Mouse (Mus musculus): Measurements from ENCODE around the gene Traf7. TPM values are rescaled to one million over a fixed set of nuclear protein-coding genes. Genes with fewer than 3 reads are reported as not detected.

Traf7 gene
- total and polyA plus RNA-seq, 3 experiments: 121 to 261 TPM; not detected in 1

DNA sequence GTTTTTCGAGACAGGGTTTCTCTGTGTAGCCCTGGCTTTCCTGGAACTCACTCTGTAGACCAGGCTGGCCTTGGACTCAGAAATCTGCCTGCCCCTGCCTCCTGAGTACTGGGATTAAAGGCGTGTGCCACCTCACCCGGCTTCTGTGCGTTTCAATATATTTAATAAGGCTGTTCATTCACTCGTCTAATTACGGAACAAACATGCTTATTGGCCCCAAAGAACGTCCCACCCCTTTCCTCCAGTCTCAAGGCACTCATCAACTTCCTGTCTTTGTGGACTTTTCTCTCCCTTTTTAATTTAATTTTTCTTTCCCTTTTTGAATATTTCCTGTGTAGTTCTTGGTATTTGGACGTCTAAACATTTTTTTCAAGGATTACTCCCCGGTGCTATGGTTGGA lies 20.7 kb upstream of the Traf7 start:
- Histone ChIP-seq H3K4me3 (ENCODE audit: control insufficient read depth in 1 of 2, insufficient read depth in 1 of 2, low read depth in 2 of 2, low read length in 2 of 2) (peak overlapping the region; percentile 79 to 86), H3K9ac (ENCODE audit: control insufficient read depth, low read depth, low read length, poor library complexity, severe bottlenecking) (peak overlapping the region; percentile 70), H3K36me3 (ENCODE audit: control insufficient read depth in 1 of 2, insufficient read depth in 2 of 2, low read length in 2 of 2) (peaks cover 0 to 8% of the 10 kb centered on the region in 2 experiments; a peak in 1 of 4 replicates), H3K27me3 (ENCODE audit: control insufficient read depth in 1 of 2, insufficient read depth in 2 of 2, low read length in 2 of 2) (no peaks in the 10 kb centered on the region), H3K27ac (ENCODE audit: control insufficient read depth, low read depth, low read length) (peak overlapping the region; percentile 69), H3K79me2 (ENCODE audit: control insufficient read depth, insufficient read depth, low read length, poor library complexity) (peaks cover 7% of the 10 kb centered on the region), H3K4me1 (ENCODE audit: control insufficient read depth in 1 of 2, insufficient read depth in 2 of 2, low read length in 2 of 2) (peaks cover 2 to 7% of the 10 kb centered on the region in 2 experiments; a peak in 3 of 4 replicates), H3K9me3 (replicated peaks; ENCODE audit: insufficient read depth, low read length) (no peaks in the 10 kb centered on the region)
- DNase-seq (ENCODE audit: low read depth, low spot score): peak; percentile 91
- TF ChIP-seq TBP (IDR thresholded peaks at IDR 0.05; ENCODE audit: low read depth, low read length): peak; percentile 77
- TF ChIP-seq MAFK (IDR thresholded peaks at IDR 0.05; ENCODE audit: borderline replicate concordance, low read depth, low read length): no peak
- no peak for TF ChIP-seq RAD21 (IDR thresholded peaks at IDR 0.05; ENCODE audit: low read depth, low read length)
- TF ChIP-seq ELF1 (IDR thresholded peaks at IDR 0.05; ENCODE audit: low read depth, low read length): peak; percentile 69; the same call in 1 of the 2 replicates
- no peak for TF ChIP-seq EP300 (IDR thresholded peaks at IDR 0.05; ENCODE audit: low read depth in 1 of 2, low read length in 2 of 2)
- 0 out of 2 replicates have a peak, but pooled peaks have one; percentile 11 for TF ChIP-seq TCF12 (IDR thresholded peaks at IDR 0.05; ENCODE audit: low read depth, low read length)
- TF ChIP-seq MAZ (IDR thresholded peaks at IDR 0.05; ENCODE audit: low read depth, low read length): 0 out of 2 replicates have a peak, but pooled peaks have one; percentile 33
- TF ChIP-seq NELFE (IDR thresholded peaks at IDR 0.05; ENCODE audit: low read depth, low read length): peak; percentile 73
- TF ChIP-seq SIN3A (IDR thresholded peaks at IDR 0.05; ENCODE audit: low read length): peak; percentile 66; the same call in 1 of the 2 replicates
- TF ChIP-seq MAX (IDR thresholded peaks at IDR 0.05; ENCODE audit: low read length): peak; percentile 50; the same call in 1 of the 2 replicates
- TF ChIP-seq POLR2A (IDR thresholded peaks at IDR 0.05; ENCODE audit: control insufficient read depth in 1 of 2, insufficient read depth in 1 of 2, low read depth in 1 of 2, low read length in 2 of 2, poor library complexity in 1 of 2): peak in 1 of 2 experiments; percentile 78; a peak in 2 of 4 replicates
- peak; percentile 34; the same call in 1 of the 2 replicates for TF ChIP-seq HCFC1 (IDR thresholded peaks at IDR 0.05; ENCODE audit: low read depth, low read length)
- no peak for TF ChIP-seq RCOR1 (IDR thresholded peaks at IDR 0.05; ENCODE audit: low read depth, low read length)
- TF ChIP-seq CHD2 (IDR thresholded peaks at IDR 0.05; ENCODE audit: low read length): no peak
- peak; percentile 66 for TF ChIP-seq MXI1 (IDR thresholded peaks at IDR 0.05; ENCODE audit: low read depth, low read length)

DNA sequence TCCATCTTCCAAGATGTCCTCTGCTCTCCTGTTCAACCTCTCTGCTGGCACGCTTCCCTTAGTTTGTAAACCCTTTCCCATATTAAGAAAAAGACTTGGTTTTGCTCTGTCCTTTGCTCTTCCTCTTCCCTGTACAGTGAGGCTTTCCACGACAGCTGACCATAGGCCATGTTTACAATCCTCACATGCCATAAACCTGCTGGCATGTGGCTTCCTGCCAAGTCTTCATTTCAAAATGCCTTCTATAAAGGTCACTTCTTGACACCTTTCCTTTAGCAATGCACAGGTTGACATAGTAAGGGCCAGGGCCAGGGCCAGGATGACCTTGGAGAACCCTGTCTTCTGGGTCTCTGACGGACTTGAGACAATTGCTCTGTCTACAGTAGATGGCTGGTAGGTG lies 18.5 kb upstream of the Traf7 start:
- H3K79me2 ChIP-seq (ENCODE audit: control insufficient read depth, insufficient read depth, low read length, poor library complexity): peaks cover 7% of the 10 kb centered on the region
- no peaks in the 10 kb centered on the region for H3K27me3 ChIP-seq (ENCODE audit: control insufficient read depth in 1 of 2, insufficient read depth in 2 of 2, low read length in 2 of 2)
- H3K9me3 ChIP-seq (replicated peaks; ENCODE audit: insufficient read depth, low read length): no peaks in the 10 kb centered on the region
- no peak overlapping the region for H3K4me3 ChIP-seq (ENCODE audit: control insufficient read depth in 1 of 2, insufficient read depth in 1 of 2, low read depth in 2 of 2, low read length in 2 of 2)
- H3K9ac ChIP-seq (ENCODE audit: control insufficient read depth, low read depth, low read length, poor library complexity, severe bottlenecking): no peak overlapping the region
- TF ChIP-seq USF1 (IDR thresholded peaks at IDR 0.05; ENCODE audit: low read depth, low read length) (no peak), MEF2A (IDR thresholded peaks at IDR 0.05; ENCODE audit: extremely low read depth, insufficient replicate concordance, low read depth, low read length, poor library complexity, severe bottlenecking) (no peak), POLR2AphosphoS2 (IDR thresholded peaks at IDR 0.05; ENCODE audit: low read length) (no peak), NELFE (IDR thresholded peaks at IDR 0.05; ENCODE audit: low read depth, low read length) (no peak), TCF12 (IDR thresholded peaks at IDR 0.05; ENCODE audit: low read depth, low read length) (no peak), POLR2AphosphoS5 (IDR thresholded peaks at IDR 0.05; ENCODE audit: borderline replicate concordance, low read depth, low read length) (no peak), MAX (IDR thresholded peaks at IDR 0.05; ENCODE audit: low read length) (no peak), USF2 (IDR thresholded peaks at IDR 0.05; ENCODE audit: borderline replicate concordance in 1 of 2, insufficient read depth in 1 of 2, low read depth in 1 of 2, low read length in 2 of 2) (no peak), MAFK (IDR thresholded peaks at IDR 0.05; ENCODE audit: borderline replicate concordance, low read depth, low read length) (no peak), MAZ (IDR thresholded peaks at IDR 0.05; ENCODE audit: low read depth, low read length) (no peak), TBP (IDR thresholded peaks at IDR 0.05; ENCODE audit: low read depth, low read length) (no peak)
- peaks cover 0 to 8% of the 10 kb centered on the region in 2 experiments; a peak in 1 of 4 replicates for H3K36me3 ChIP-seq (ENCODE audit: control insufficient read depth in 1 of 2, insufficient read depth in 2 of 2, low read length in 2 of 2)
- H3K27ac ChIP-seq (ENCODE audit: control insufficient read depth, low read depth, low read length): no peak overlapping the region
- peaks cover 2 to 7% of the 10 kb centered on the region in 2 experiments; a peak in 3 of 4 replicates for H3K4me1 ChIP-seq (ENCODE audit: control insufficient read depth in 1 of 2, insufficient read depth in 2 of 2, low read length in 2 of 2)
- no peak for DNase-seq (ENCODE audit: low read depth, low spot score)
